Mouse (Mus musculus) liver, embryonic 14.5 days (tissue): Measurements from ENCODE around the gene Mlx.

Experiments
- CTCF ChIP-seq: IDR thresholded peaks from 2 replicates; pipeline ENCODE4 v1.5.1; 2016; ENCODE audit warnings: antibody characterized with exemption, low read depth, control low read depth
- EP300 ChIP-seq: IDR thresholded peaks from 2 replicates; pipeline ENCODE4 v1.6.1; 2016; ENCODE audit warnings: antibody characterized with exemption, low read depth

DNA sequence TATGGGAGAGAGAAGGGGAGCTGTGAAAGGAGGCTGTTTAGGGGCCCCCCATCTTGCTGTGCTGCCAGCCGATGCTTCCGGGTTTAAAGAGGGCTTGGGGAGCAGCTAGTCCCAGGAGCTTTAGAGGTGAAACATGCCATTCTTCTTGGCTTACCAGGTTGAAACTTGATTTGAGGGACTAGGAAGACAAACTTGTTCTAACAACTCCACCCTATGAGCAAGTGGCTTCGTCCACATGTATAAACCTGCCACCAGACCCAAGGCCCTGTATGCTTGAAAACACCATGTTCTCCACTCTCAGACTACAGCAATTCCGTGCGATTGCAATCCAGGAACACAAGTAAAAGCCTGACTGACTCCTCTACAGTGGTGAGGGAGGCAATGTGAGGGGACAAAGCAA, 15.9 kb downstream of the Mlx start:
- TF ChIP-seq CTCF (no peak), EP300 (no peak)
